Mouse (Mus musculus): ENCODE results near the gene Dnajb12.

DNA sequence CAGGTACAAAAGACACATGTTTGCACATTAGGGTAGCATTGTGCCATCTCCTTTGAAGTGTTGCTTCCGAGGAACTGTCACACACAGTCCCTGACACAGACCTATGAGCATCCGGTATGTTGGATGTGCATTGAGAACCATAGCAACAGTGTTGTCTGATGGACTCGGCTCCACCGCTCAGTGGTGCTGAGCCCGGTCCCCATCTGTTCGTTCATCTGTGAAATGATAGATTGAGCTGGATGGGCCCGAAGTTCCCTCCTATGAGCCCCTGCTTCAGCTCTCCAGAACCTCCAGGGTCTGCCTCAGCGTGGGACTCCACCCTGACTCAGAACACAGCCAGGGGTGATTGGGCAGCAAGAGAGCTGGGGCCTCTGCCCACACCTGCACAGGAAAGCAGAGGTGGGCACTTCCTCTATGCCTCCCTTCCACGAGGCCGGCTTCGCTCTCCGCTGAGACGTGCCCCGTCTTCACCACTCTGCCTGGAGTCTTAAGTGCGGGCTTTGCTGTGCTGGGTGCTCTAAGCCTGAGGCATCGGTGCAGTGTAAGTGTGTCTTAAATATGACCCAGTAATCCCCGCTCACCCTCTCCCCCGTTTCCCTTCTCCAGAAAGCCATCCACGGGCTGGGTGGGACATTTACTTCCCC, 15.0 kb upstream of the Dnajb12 start:
- TF ChIP-seq ZC3H11A (IDR thresholded peaks at IDR 0.05; ENCODE audit: low read depth, low read length) (no peak), POLR2A (IDR thresholded peaks at IDR 0.05; ENCODE audit: low read depth, low read length) (no peak), IRF4 (IDR thresholded peaks at IDR 0.05; ENCODE audit: low read depth, low read length) (no peak), KAT2A (IDR thresholded peaks at IDR 0.05; ENCODE audit: insufficient replicate concordance, low read length) (no peak), MEF2A (IDR thresholded peaks at IDR 0.05; ENCODE audit: borderline replicate concordance, low read depth, low read length) (no peak), CHD2 (IDR thresholded peaks at IDR 0.05; ENCODE audit: low read length) (no peak), POLR2AphosphoS2 (IDR thresholded peaks at IDR 0.05; ENCODE audit: low read depth, low read length) (no peak), ETS1 (conservative IDR thresholded peaks at IDR 0.05; ENCODE audit: low read depth, low read length) (no peak), CTCF (conservative IDR thresholded peaks at IDR 0.05 in 1 of 2, IDR thresholded peaks at IDR 0.05 in 1 of 2; ENCODE audit: low read depth in 2 of 2, low read length in 2 of 2) (no peak), TBP (conservative IDR thresholded peaks at IDR 0.05; ENCODE audit: low read depth, low read length) (no peak)
